Mouse (Mus musculus): Measurements from ENCODE around the gene Sgsm3. TPM values are rescaled to one million over a fixed set of nuclear protein-coding genes. Genes with fewer than 3 reads are reported as not detected.

The Sgsm3 gene
- 11.4 and 13.7 TPM in 2 replicates for polyA plus RNA-seq (2015; fragmentation: Nextera tagmentation; extraction: Ambion mirVana)

GRCm38 (mm10) chr15:80977620-80978334, at the start of gene Sgsm3:
Sgsm3 (plus strand) TSS chr15:80977765.

GRCm38 (mm10) chr15:80948145-80949135, 29.1 kb upstream of the Sgsm3 start, which contains the start of gene Adsl:
Adsl (plus strand) TSS chr15:80948490.

Small RNA genes within 50 kb of the gene (microRNA-seq; reads per million reads assigned to microRNA genes)
- 2.2 to 3.8 reads per million in 2 experiments for gene Mir5113

Other genes with a start within 250 kb of the Sgsm3 start
- gene Adsl, start 29.3 kb upstream of the Sgsm3 start, polyA plus RNA-seq (2015; fragmentation: Nextera tagmentation; extraction: Ambion mirVana): 174 and 190 TPM in 2 replicates
- gene Mrtfa, start 213.0 kb downstream of the Sgsm3 start, polyA plus RNA-seq (2015; fragmentation: Nextera tagmentation; extraction: Ambion mirVana): 17.9 and 20.3 TPM in 2 replicates